ENCODE assay signal across 16 mouse cellular contexts in the genomic region with DNA sequence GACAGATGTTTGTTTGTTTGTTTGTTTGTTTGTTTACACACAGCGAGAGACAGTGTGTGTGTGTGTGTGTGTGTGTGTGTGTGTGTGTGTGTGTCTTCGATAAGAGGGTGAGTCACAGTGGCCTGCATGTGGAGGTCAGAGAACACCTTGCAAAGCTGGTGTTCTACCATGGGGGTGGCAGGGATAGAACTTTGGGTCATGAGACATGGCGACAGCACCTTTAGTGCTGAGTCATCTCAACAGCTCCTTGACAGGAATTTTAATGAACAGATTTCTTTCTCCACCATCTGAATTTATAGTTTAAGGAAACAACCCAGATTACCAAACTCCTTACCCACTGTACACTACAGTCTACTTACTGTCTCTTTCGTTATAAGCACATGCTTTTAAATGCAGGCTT. TPM values are rescaled to one million over a fixed set of nuclear protein-coding genes. Genes with fewer than 3 reads are reported as not detected.
DNase-seq lines count a peak whose midpoint lies in the region; ATAC-seq and TF ChIP-seq lines count a peak whose summit lies in the region.
"Had no signal": no experiment of that assay in that cellular context is flagged by ENCODE, and none has a peak within 500 bp of the region (broad histone marks: within the 10 kb centered on the region; RNA-seq: fewer than 3 reads in every experiment).

No protein-coding gene starts in this region.

- 62% methylated on average over 4 of the region's 4 CpGs for WGBS in kidney, adult 2 months
- WGBS in liver, embryonic 14.5 days (ENCODE audit: insufficient replicate concordance) = 70% methylated on average over 4 of the region's 4 CpGs

- ATAC-seq in liver, embryonic 14.5 days (ENCODE audit: insufficient read depth) = no peak
- ATAC-seq: intestine, embryonic 15.5 days had no signal

- TF ChIP-seq EP300 in liver, embryonic 14.5 days (IDR thresholded peaks at IDR 0.05; ENCODE audit: low read depth) = no peak

- no peaks in the 10 kb centered on the region for H3K36me3 ChIP-seq in kidney, adult 2 months (ENCODE audit: control insufficient read depth, insufficient read depth, low read length)
- no peaks in the 10 kb centered on the region for H3K36me3 ChIP-seq in ES-E14 (ENCODE audit: control insufficient read depth, insufficient read depth, low read length, poor library complexity, severe bottlenecking)
- H3K36me3 ChIP-seq in liver, embryonic 14.5 days (replicated peaks; ENCODE audit: control insufficient read depth, insufficient read depth, low read depth) = no peaks in the 10 kb centered on the region
- H3K36me3 ChIP-seq: forebrain, embryonic 12.5 days; hindbrain, embryonic 12.5 days; intestine, embryonic 15.5 days; neural tube, embryonic 12.5 days had no signal

- peak overlapping the region; percentile 63; the same call in 1 of the 2 replicates for H3K27ac ChIP-seq in kidney, adult 2 months (ENCODE audit: insufficient read depth, low read depth, low read length)
- no peak overlapping the region for H3K27ac ChIP-seq in ES-E14 (ENCODE audit: insufficient read depth, low read depth, low read length, poor library complexity, severe bottlenecking)
- H3K27ac ChIP-seq in liver, embryonic 14.5 days = peak overlapping the region; percentile 31; the same call in 1 of the 2 replicates
- H3K27ac ChIP-seq: forebrain, embryonic 12.5 days; hindbrain, embryonic 12.5 days; intestine, embryonic 15.5 days; neural tube, embryonic 12.5 days had no signal

- no peaks in the 10 kb centered on the region for H3K9me3 ChIP-seq in ES-E14 (ENCODE audit: control insufficient read depth, insufficient read depth, low read depth, low read length)
- no peaks in the 10 kb centered on the region for H3K9me3 ChIP-seq in liver, embryonic 14.5 days (ENCODE audit: control insufficient read depth, low read length)
- H3K9me3 ChIP-seq: forebrain, embryonic 12.5 days; hindbrain, embryonic 12.5 days; intestine, embryonic 15.5 days; neural tube, embryonic 12.5 days had no signal

- no peak for TF ChIP-seq CTCF in kidney, adult 2 months (conservative IDR thresholded peaks at IDR 0.05; ENCODE audit: insufficient read depth, insufficient read length, low read depth, low read length)
- TF ChIP-seq CTCF in liver, embryonic 14.5 days (IDR thresholded peaks at IDR 0.05; ENCODE audit: low read depth) = no peak

- H3K4me1 ChIP-seq in kidney, adult 2 months (ENCODE audit: control insufficient read depth, insufficient read depth, low read length) = peaks cover 30% of the 10 kb centered on the region
- peaks cover 1 to 7% of the 10 kb centered on the region in 2 experiments; a peak in 1 of 4 replicates for H3K4me1 ChIP-seq in ES-E14 (ENCODE audit: control insufficient read depth in 2 of 2, insufficient read depth in 2 of 2, low read length in 2 of 2, poor library complexity in 1 of 2)
- peaks cover 42 to 47% of the 10 kb centered on the region in 2 experiments for H3K4me1 ChIP-seq in liver, embryonic 14.5 days (replicated peaks; ENCODE audit: control insufficient read depth in 2 of 2, insufficient read depth in 2 of 2, low read length in 1 of 2)

- H3K4me2 ChIP-seq in liver, embryonic 14.5 days (ENCODE audit: low read depth) = peak overlapping the region; percentile 82
- H3K4me2 ChIP-seq: forebrain, embryonic 12.5 days; hindbrain, embryonic 12.5 days; intestine, embryonic 15.5 days; neural tube, embryonic 12.5 days had no signal

- no peak overlapping the region for H3K9ac ChIP-seq in ES-E14 (ENCODE audit: insufficient read depth, low read depth, low read length, poor library complexity, severe bottlenecking)
- no peak overlapping the region; the same call in 1 of the 2 replicates for H3K9ac ChIP-seq in liver, embryonic 14.5 days (replicated peaks)
- H3K9ac ChIP-seq: forebrain, embryonic 12.5 days; hindbrain, embryonic 12.5 days; intestine, embryonic 15.5 days; neural tube, embryonic 12.5 days had no signal

- DNase-seq in heart, adult 11 months = peak; percentile 61
- no peak for DNase-seq in heart, adult 8-10 months (ENCODE audit: low spot score)
- DNase-seq in kidney, adult 2 months = no peak
- no peak for DNase-seq in kidney, adult 18-20 months
- no peak for DNase-seq in ES-E14 (ENCODE audit: low read depth, low spot score)
- DNase-seq in liver, embryonic 14.5 days (ENCODE audit: low read depth in 3 of 3, low spot score in 3 of 3) = no peak
- no peak for DNase-seq in cerebellum, adult 8-10 months
- no peak for DNase-seq in spleen, postnatal 36 days (ENCODE audit: low spot score in 2 of 2)
- DNase-seq: cerebellum, adult 2 months; lung, adult 18-20 months; right cerebral cortex, postnatal 14 days; thymus, postnatal 4 days had no signal

- no peak for TF ChIP-seq POLR2A in kidney, adult 2 months (IDR thresholded peaks at IDR 0.05; ENCODE audit: low read depth, low read length)

- in situ Hi-C loops in ES-E14 (cut with MboI; ENCODE audit: low sequenced_read_pairs in 2 of 2, unreplicated experiment in 2 of 2) = no loop called here

- H3K27me3 ChIP-seq in kidney, adult 2 months (replicated peaks; ENCODE audit: control insufficient read depth, insufficient read depth, low read length) = no peaks in the 10 kb centered on the region
- no peaks in the 10 kb centered on the region for H3K27me3 ChIP-seq in liver, embryonic 14.5 days (ENCODE audit: control insufficient read depth, insufficient read depth, low read length)
- H3K27me3 ChIP-seq: hindbrain, embryonic 12.5 days; intestine, embryonic 15.5 days; neural tube, embryonic 12.5 days had no signal

- H3K4me3 ChIP-seq in kidney, adult 2 months (ENCODE audit: insufficient read depth, low read depth, low read length) = no peak overlapping the region
- no peak overlapping the region for H3K4me3 ChIP-seq in ES-E14 (ENCODE audit: insufficient read depth in 1 of 2, low read depth in 1 of 2, low read length in 2 of 2, poor library complexity in 1 of 2, severe bottlenecking in 1 of 2)
- no peak overlapping the region for H3K4me3 ChIP-seq in liver, embryonic 14.5 days (ENCODE audit: insufficient read depth in 1 of 2, low read depth in 2 of 2, low read length in 2 of 2)
- H3K4me3 ChIP-seq: forebrain, embryonic 12.5 days; hindbrain, embryonic 12.5 days; intestine, embryonic 15.5 days; neural tube, embryonic 12.5 days had no signal

TF ChIP-seq in ES-E14, 5 proteins besides CTCF, POLR2A, EP300 and RAD21:
- TF ChIP-seq CHD2 (IDR thresholded peaks at IDR 0.05; ENCODE audit: low read depth, low read length) (no peak), MAFK (IDR thresholded peaks at IDR 0.05; ENCODE audit: insufficient read depth, low read depth, low read length) (peak; percentile 80)

RNA-seq across cellular contexts. Expression of gene Frs2, which starts 4.3 kb away (rescaled TPM):
- 10 to 100 TPM; 15.2 to 16.8 (median 15.9) TPM for total RNA-seq in heart, adult 8-10 months (2022)
- polyA plus RNA-seq in kidney, adult 2 months (2012; rRNA removed) = 13.0 and 13.2 TPM in 2 replicates
- total RNA-seq in ES-E14 (2012; rRNA removed) = 11.7 and 17.3 TPM in 2 replicates
- 7.9 and 9.2 TPM in 2 replicates for polyA plus RNA-seq in liver, embryonic 14.5 days (2012; rRNA removed)
- 8.8 and 11.2 TPM in 2 replicates for polyA plus RNA-seq in liver, embryonic 14.5 days (2014; fragmentation: Nextera tagmentation; extraction: Ambion mirVana)
